Mouse (Mus musculus) limb, embryonic 13.5 days (tissue): ENCODE results near the gene Abhd14b. TPM values are rescaled to one million over a fixed set of nuclear protein-coding genes. Genes with fewer than 3 reads are reported as not detected.

Experiments
- ATAC-seq: fragments of 200-750 bp; cut with Nextera tagmentation; 2 replicates; pipeline ENCODE4 v1.8.0; 2017; ENCODE audit warnings: low read depth, moderate number of reproducible peaks, moderate TSS enrichment; ENCODE audit not compliant: low FRiP score
- H3K27ac ChIP-seq: fragments of 300-500 bp; sonication (generic); 2 replicates; pipeline ENCODE4 v1.5.1; 2015; ENCODE audit warnings: inconsistent platforms, mild to moderate bottlenecking, moderate library complexity
- H3K27me3 ChIP-seq: fragments of 300-500 bp; sonication (generic); 2 replicates; pipeline ENCODE4 v1.6.1; 2015; ENCODE audit warnings: mild to moderate bottlenecking, inconsistent platforms
- H3K36me3 ChIP-seq: fragments of 300-500 bp; sonication (generic); 2 replicates; pipeline ENCODE4 v1.6.1; 2015; ENCODE audit warnings: inconsistent platforms, mild to moderate bottlenecking, moderate library complexity
- H3K4me1 ChIP-seq: fragments of 300-500 bp; sonication (generic); 2 replicates; pipeline ENCODE4 v1.6.1; 2015; ENCODE audit warnings: inconsistent platforms
- H3K4me2 ChIP-seq: fragments of 300-500 bp; sonication (generic); replicated peaks from 2 replicates; pipeline ENCODE4 v1.6.1; 2015; ENCODE audit warnings: inconsistent platforms, mild to moderate bottlenecking, moderate library complexity
- H3K4me3 ChIP-seq: fragments of 300-500 bp; sonication (generic); 2 replicates; pipeline ENCODE4 v1.5.1; 2015; ENCODE audit warnings: moderate library complexity, mild to moderate bottlenecking, inconsistent platforms
- H3K9ac ChIP-seq: fragments of 300-500 bp; sonication (generic); 2 replicates; pipeline ENCODE4 v1.6.1; 2015; ENCODE audit warnings: mild to moderate bottlenecking, inconsistent platforms
- H3K9me3 ChIP-seq: fragments of 300-500 bp; sonication (generic); 2 replicates; pipeline ENCODE4 v1.6.1; 2016; ENCODE audit warnings: inconsistent platforms
- WGBS: fragments of 180-500 bp; shearing (Covaris S2); methylation state at CpG from one replicate; pipeline ENCODE4 v1.1.7; 2015; 5-methylcytosine and 5-hydroxymethylcytosine counted together
- polyA plus RNA-seq: library from polyadenylated mRNA; unstranded; fragments of >200 nt; fragmentation: Nextera tagmentation; extraction: Ambion mirVana; gene quantifications from 2 replicates; pipeline ENCODE4 v1.2.1, GENCODE M21; 2015

Gene Abhd14b
- polyA plus RNA-seq, 1 experiment from 2014 or later: 20.5 TPM

DNA sequence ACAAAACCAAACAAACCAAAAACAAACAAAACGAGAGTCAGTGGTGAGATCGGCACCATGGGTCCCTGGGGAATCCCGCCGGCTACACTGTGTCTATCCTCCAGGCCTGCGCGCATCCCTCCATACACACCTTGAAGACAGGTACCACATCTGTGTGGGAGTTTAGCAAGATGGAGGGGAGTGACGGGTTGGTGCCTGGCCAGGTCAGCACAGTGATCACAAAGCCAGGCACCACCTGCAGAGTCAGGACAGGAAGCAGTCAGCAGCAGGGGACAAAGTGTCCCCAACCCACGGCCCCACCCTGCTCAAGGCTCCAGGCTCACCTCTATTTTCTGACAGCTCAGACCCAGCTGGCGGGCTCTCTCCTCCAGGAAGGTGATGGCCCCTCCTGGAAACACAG is 10.7 kb upstream of the Abhd14b start:
- peak overlapping the region; percentile 84; the same call in 1 of the 2 replicates for H3K4me2 ChIP-seq
- no peak overlapping the region for H3K4me3 ChIP-seq
- H3K36me3 ChIP-seq: peaks cover 42% of the 10 kb centered on the region
- no peak overlapping the region for H3K27ac ChIP-seq
- no peaks in the 10 kb centered on the region for H3K9me3 ChIP-seq
- H3K4me1 ChIP-seq: peaks cover 29% of the 10 kb centered on the region
- no peaks in the 10 kb centered on the region for H3K27me3 ChIP-seq
- H3K9ac ChIP-seq: peak overlapping the region; percentile 35
- 81% methylated on average over 9 of the region's 9 CpGs for WGBS
- no peak for ATAC-seq

DNA sequence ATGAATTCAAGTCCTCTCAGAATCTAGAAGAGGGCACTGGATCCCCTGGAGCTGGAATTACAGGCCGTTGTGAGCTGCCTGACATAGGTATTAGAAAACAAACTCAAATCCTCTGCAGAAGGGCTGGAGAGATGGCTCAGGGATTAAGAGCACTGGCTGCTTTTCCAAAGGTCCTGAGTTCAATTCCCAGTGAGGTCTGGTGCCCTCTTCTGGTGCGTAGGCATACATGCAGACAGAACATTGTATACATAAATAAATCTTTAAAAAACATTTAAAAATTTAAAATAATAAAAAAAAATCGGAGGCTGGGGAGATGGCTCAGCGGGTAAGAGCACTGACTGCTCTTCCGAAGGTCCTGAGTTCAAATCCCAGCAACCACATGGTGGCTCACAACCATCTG is 4.6 kb upstream of the Abhd14b start:
- H3K4me1 ChIP-seq: peaks cover 28% of the 10 kb centered on the region
- no peak overlapping the region for H3K4me3 ChIP-seq
- H3K27ac ChIP-seq: no peak overlapping the region
- WGBS: 76% methylated on average over 5 of the region's 5 CpGs
- H3K9ac ChIP-seq: no peak overlapping the region
- ATAC-seq: no peak
- no peaks in the 10 kb centered on the region for H3K27me3 ChIP-seq
- peaks cover 14% of the 10 kb centered on the region for H3K36me3 ChIP-seq
- no peaks in the 10 kb centered on the region for H3K9me3 ChIP-seq
- H3K4me2 ChIP-seq: no peak overlapping the region

DNA sequence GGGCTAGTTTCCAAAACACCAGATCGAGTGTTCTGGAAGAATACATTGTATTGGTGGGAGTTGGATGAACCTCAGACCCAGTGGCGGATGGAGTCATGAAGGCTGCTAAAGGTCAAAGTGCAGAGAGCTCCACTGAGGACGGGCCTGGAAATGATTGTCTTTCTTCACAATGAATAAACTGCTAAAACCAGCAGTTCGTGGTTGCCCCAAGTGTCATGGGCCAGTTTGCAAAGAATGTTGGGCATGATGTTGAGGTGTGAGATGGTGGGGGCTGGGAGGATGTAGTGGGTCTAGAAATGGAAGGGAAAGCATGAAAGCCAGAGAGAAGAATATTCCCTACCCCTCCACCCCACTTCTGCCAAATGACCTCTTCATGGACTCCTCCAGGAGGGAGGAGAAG is 2.4 kb upstream of the Abhd14b start:
- WGBS: 76% methylated on average over 4 of the region's 4 CpGs
- peaks cover 38% of the 10 kb centered on the region for H3K4me1 ChIP-seq
- peaks cover 14% of the 10 kb centered on the region for H3K36me3 ChIP-seq
- H3K9me3 ChIP-seq: no peaks in the 10 kb centered on the region
- no peak for ATAC-seq
- H3K9ac ChIP-seq: peak overlapping the region; percentile 19; the same call in 1 of the 2 replicates
- H3K4me3 ChIP-seq: no peak overlapping the region
- no peak overlapping the region for H3K27ac ChIP-seq
- no peaks in the 10 kb centered on the region for H3K27me3 ChIP-seq
- H3K4me2 ChIP-seq: no peak overlapping the region

DNA sequence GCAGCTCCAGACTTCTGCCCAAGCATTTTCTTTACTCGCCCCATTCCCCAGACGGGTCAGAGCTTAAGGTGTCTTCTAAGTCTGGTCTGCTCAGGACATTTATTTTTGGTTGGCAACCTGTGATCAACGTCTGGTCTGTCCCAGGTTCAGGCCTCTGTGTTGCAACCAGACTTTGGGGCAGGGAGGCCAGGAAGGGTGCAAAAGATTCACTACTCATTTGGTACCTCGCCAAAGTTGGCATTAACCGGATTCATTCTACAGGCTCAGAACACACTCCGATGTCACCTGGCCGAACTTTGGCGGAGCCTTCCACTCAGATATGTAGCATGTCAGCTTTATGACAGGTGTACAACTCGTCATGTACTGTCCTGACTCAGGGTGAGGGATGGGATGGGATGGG is 692 bp downstream of the Abhd14b start:
- peak overlapping the region; percentile 68 for H3K4me3 ChIP-seq

DNA sequence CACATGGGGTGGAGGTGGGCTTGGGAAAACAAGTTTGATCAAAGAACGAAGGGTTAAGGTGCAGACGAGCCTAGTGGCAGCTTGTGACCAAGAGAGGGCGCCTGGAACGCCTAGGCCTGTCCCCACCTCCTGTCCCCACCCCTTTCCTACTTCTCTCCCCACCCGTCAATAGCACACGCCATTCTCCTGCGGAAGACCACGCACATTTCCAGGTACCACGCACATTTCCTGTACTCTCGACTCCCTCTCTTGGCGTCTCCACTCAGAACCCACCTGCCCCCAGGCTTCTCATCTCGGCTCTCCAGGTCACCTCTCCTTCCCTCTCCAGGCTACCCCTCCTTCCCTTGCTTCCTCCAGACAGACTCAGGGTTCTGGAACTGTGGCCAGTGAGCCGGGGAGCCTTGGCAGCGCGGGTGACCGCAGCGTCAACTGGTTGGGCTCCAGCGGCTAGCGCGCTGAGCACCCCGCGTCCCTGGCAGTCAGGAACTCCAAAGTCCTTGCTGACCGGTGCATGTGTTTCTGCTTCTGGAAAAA is 1.3 kb downstream of the Abhd14b start:
- ATAC-seq: peak; percentile 48; the same call in 1 of the 2 replicates
- H3K9ac ChIP-seq: peak overlapping the region; percentile 76
- H3K27me3 ChIP-seq: no peaks in the 10 kb centered on the region
- H3K9me3 ChIP-seq: no peaks in the 10 kb centered on the region
- peak overlapping the region; percentile 68 for H3K4me3 ChIP-seq
- under 1% methylated on average over 23 of the region's 23 CpGs for WGBS
- H3K36me3 ChIP-seq: peaks cover 5% of the 10 kb centered on the region
- peak overlapping the region; percentile 72; the same call in 1 of the 2 replicates for H3K27ac ChIP-seq
- H3K4me1 ChIP-seq: peaks cover 73% of the 10 kb centered on the region
- H3K4me2 ChIP-seq: peak overlapping the region; percentile 83

More for the DNA sequence above, 692 bp downstream of the Abhd14b start:
- Histone ChIP-seq H3K36me3 (peaks cover 7% of the 10 kb centered on the region), H3K4me2 (peak overlapping the region; percentile 83), H3K27me3 (no peaks in the 10 kb centered on the region), H3K27ac (peak overlapping the region; percentile 72; the same call in 1 of the 2 replicates), H3K4me1 (peaks cover 70% of the 10 kb centered on the region), H3K9me3 (no peaks in the 10 kb centered on the region), H3K9ac (peak overlapping the region; percentile 76)
- ATAC-seq: no peak
- WGBS: 37% methylated on average over 9 of the region's 9 CpGs

DNA sequence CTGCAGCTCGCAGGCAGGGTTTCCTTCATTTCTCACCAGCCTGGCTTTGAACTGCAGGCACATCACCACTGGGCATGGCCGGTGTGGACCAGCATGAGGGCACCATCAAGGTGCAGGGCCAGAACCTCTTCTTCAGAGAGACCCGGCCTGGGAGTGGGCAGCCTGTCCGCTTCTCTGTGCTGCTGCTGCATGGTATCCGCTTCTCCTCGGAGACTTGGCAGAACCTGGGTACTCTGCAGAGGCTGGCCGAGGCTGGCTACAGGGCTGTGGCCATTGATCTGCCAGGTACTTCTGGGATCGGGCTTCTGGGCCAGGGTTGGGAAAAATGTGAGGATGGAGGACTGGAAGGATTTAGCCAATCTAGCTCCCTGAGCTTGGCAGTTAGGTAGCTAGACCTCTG is 2.7 kb downstream of the Abhd14b start:
- Histone ChIP-seq H3K4me3 (peak overlapping the region; percentile 4; the same call in 1 of the 2 replicates), H3K27ac (peak overlapping the region; percentile 44; the same call in 1 of the 2 replicates), H3K4me1 (peaks cover 79% of the 10 kb centered on the region), H3K36me3 (no peaks in the 10 kb centered on the region), H3K27me3 (no peaks in the 10 kb centered on the region), H3K4me2 (peak overlapping the region; percentile 39; the same call in 1 of the 2 replicates), H3K9me3 (no peaks in the 10 kb centered on the region), H3K9ac (peak overlapping the region; percentile 35; the same call in 1 of the 2 replicates)
- 90% methylated on average over 8 of the region's 8 CpGs for WGBS
- no peak for ATAC-seq

DNA sequence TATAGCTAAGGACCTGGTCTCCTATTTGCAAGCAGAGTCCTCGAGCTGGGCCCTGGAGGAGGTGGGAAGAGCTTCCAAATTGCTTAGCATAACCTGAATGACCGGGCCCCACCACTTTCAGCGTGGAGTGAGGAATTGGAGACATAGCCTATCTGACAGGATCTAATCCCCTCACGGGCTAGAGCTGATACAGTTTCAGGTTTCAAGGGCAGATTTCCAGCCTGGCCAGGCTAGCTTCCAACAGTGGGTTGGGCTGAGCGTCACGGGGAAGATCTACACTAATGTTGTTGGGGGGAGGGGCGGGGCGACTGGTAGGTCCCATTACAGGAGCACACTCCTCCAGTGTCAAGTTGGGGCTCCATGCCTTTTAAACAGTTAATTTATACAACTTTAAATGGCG is 3.4 kb downstream of the Abhd14b start:
- H3K9ac ChIP-seq: peak overlapping the region; percentile 35; the same call in 1 of the 2 replicates
- H3K4me2 ChIP-seq: peak overlapping the region; percentile 39
- no peaks in the 10 kb centered on the region for H3K9me3 ChIP-seq
- H3K27me3 ChIP-seq: no peaks in the 10 kb centered on the region
- H3K4me1 ChIP-seq: peaks cover 84% of the 10 kb centered on the region
- H3K36me3 ChIP-seq: no peaks in the 10 kb centered on the region
- H3K27ac ChIP-seq: peak overlapping the region; percentile 44; the same call in 1 of the 2 replicates
- no peak for ATAC-seq
- H3K4me3 ChIP-seq: peak overlapping the region; percentile 4; the same call in 1 of the 2 replicates
- 3% methylated on average over 9 of the region's 9 CpGs for WGBS

DNA sequence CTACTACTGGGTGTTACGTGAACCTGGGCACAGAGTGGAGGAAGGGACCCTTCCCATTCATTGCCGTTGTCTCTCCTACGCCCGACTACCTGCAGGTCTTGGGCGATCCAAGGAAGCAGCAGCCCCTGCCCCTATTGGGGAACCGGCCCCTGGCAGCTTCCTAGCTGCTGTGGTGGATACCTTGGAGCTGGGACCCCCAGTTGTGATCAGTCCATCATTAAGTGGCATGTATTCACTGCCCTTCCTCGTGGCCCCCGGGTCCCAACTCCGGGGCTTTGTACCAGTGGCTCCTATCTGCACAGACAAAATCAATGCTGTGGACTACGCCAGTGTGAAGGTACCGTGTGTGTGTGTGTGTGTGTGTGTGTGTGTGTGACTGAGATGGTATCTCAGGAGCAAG is 4.0 kb downstream of the Abhd14b start:
- WGBS: 67% methylated on average over 11 of the region's 11 CpGs
- no peak for ATAC-seq
- peak overlapping the region; percentile 39 for H3K4me2 ChIP-seq
- H3K27ac ChIP-seq: no peak overlapping the region; the same call in 1 of the 2 replicates
- 0 out of 2 replicates have a peak overlapping the region, but pooled peaks have one; percentile 4 for H3K4me3 ChIP-seq
- no peak overlapping the region for H3K9ac ChIP-seq
- H3K36me3 ChIP-seq: no peaks in the 10 kb centered on the region
- no peaks in the 10 kb centered on the region for H3K9me3 ChIP-seq
- peaks cover 84% of the 10 kb centered on the region for H3K4me1 ChIP-seq
- H3K27me3 ChIP-seq: no peaks in the 10 kb centered on the region

DNA sequence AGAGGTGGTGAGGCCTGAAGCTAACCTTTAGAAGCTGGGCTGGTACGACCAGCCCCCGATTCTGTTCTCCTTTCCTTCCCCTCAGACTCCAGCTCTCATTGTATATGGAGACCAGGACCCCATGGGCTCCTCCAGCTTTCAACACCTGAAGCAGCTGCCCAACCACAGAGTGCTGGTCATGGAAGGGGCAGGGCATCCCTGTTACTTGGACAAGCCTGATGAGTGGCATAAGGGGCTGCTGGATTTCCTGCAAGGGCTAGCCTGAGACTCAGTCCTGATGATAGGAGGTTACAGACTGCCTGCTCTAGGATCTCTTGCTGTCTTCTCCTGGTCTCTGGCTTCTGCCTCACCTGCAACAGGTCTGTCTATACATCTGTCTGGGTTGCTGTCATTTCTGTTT is 4.6 kb downstream of the Abhd14b start:
- no peaks in the 10 kb centered on the region for H3K27me3 ChIP-seq
- WGBS: 57% methylated on average over 2 of the region's 2 CpGs
- no peak for ATAC-seq
- 0 out of 2 replicates have a peak overlapping the region, but pooled peaks have one; percentile 35 for H3K9ac ChIP-seq
- H3K36me3 ChIP-seq: 0 out of 2 replicates have a peak, but pooled peaks cover 3% of the 10 kb centered on the region
- H3K27ac ChIP-seq: no peak overlapping the region
- H3K9me3 ChIP-seq: no peaks in the 10 kb centered on the region
- H3K4me3 ChIP-seq: no peak overlapping the region
- no peak overlapping the region for H3K4me2 ChIP-seq
- H3K4me1 ChIP-seq: peaks cover 84% of the 10 kb centered on the region

DNA sequence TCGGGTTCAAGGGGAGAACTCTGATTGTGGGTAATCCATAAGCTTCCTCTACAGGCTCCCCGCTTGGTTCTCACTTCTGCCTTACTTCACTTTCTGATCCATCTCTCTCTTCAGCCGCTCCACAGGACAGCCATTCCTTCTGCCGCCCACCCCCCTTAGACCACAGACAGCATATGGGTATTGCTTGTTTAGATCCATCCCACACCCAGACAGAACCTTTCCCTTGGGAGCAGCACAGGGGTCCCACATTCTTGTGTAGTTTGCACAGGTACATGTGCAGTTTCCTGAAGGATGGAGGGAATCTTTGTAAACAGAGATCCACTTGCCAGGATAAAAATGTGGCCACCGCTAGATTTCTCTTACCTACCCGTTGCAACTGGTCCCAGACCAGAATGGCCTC is 5.1 kb downstream of the Abhd14b start:
- WGBS: 28% methylated on average over 6 of the region's 6 CpGs
- H3K27ac ChIP-seq: peak overlapping the region; percentile 92; the same call in 1 of the 2 replicates
- ATAC-seq: no peak
- H3K9me3 ChIP-seq: no peaks in the 10 kb centered on the region
- peak overlapping the region; percentile 87 for H3K4me2 ChIP-seq
- no peaks in the 10 kb centered on the region for H3K27me3 ChIP-seq
- H3K36me3 ChIP-seq: peaks cover 8% of the 10 kb centered on the region; the same call in 1 of the 2 replicates
- H3K9ac ChIP-seq: no peak overlapping the region
- peaks cover 85% of the 10 kb centered on the region for H3K4me1 ChIP-seq
- H3K4me3 ChIP-seq: peak overlapping the region; percentile 71; the same call in 1 of the 2 replicates

DNA sequence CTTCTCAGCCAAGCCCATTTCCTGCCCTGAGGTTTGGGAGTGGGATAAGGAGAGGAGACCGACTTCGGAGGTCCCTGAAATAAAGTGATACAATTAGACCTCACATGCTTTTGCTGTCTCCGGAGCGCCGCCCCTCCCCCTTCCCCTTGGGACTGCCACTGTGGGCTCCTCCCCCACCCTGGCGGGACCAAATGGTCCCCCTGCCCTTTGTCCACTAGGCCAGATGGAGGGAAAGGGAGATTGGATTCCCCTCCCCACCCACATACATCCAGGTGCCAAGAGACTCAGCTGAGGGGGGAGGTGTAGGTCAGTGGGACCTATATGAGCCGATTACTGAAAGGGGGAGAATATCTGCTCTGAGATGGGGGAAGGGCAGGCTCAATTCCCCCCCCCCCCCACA is 5.6 kb downstream of the Abhd14b start:
- H3K9ac ChIP-seq: peak overlapping the region; percentile 84
- no peaks in the 10 kb centered on the region for H3K27me3 ChIP-seq
- peak overlapping the region; percentile 71 for H3K4me3 ChIP-seq
- no peak; the same call in 1 of the 2 replicates for ATAC-seq
- peaks cover 11% of the 10 kb centered on the region; the same call in 1 of the 2 replicates for H3K36me3 ChIP-seq
- H3K4me2 ChIP-seq: peak overlapping the region; percentile 87
- no peaks in the 10 kb centered on the region for H3K9me3 ChIP-seq
- peak overlapping the region; percentile 92 for H3K27ac ChIP-seq
- 5% methylated on average over 7 of the region's 7 CpGs for WGBS
- H3K4me1 ChIP-seq: peaks cover 88% of the 10 kb centered on the region

DNA sequence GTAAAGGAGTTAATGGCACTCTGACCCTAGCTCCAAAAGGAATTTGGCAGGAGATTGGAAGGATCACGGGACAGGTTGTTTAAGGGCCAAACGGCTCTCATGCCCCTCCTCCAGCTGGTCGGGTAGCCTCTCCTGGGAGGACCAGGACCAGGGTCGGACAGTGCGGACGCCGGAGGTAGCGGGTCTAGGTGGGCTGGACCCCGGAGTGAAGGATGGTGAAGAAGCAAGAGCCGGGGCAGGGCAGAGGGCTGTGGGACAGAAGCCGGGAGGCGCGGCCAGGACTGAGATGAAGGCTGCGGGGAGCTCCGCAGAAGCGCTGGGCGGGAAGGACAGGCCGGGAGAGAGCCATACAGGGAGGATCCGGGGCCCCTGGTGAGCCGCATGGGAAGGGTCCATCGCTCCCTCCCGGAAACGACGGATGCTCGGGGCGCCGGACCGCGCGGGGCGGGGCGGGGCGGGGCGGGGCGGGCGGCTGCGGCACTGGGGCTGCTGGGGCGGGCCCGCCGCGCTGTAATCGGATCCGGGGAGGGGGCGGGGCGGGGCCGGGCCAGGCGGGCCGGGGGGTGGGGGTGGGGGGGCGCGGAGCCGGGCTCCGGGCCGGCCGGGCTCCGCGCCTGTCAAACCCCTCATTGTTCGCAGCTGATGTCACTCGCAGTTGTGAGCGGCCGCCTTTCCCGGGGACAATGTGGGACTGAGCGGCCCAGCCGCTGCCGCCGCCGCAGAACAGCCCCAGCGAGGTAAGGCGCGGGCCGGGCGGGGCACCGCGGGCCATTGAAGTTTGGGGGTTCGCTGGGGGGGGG is 6.2 kb downstream of the Abhd14b start, which contains the start of gene Pcbp4:
Gene Pcbp4 (plus strand): TSS at position 21 of the 800 bp plus-strand sequence.
- peaks cover 18% of the 10 kb centered on the region for H3K36me3 ChIP-seq
- peak within 1 kb of the TSS; percentile 87 for H3K4me2 ChIP-seq
- H3K4me1 ChIP-seq: peaks cover 89% of the 10 kb centered on the region
- H3K9ac ChIP-seq: peak within 1 kb of the TSS; percentile 84
- peak within 1 kb of the TSS; percentile 71 for H3K4me3 ChIP-seq
- H3K27ac ChIP-seq: peak within 1 kb of the TSS; percentile 92
- H3K27me3 ChIP-seq: no peaks in the 10 kb centered on the region
- ATAC-seq: peak; percentile 71
- H3K9me3 ChIP-seq: no peaks in the 10 kb centered on the region
- under 1% methylated on average over 28 of the region's 74 CpGs for WGBS
